Comparison of ENCODE assay signal across 8 mouse cellular contexts in the genomic region with DNA sequence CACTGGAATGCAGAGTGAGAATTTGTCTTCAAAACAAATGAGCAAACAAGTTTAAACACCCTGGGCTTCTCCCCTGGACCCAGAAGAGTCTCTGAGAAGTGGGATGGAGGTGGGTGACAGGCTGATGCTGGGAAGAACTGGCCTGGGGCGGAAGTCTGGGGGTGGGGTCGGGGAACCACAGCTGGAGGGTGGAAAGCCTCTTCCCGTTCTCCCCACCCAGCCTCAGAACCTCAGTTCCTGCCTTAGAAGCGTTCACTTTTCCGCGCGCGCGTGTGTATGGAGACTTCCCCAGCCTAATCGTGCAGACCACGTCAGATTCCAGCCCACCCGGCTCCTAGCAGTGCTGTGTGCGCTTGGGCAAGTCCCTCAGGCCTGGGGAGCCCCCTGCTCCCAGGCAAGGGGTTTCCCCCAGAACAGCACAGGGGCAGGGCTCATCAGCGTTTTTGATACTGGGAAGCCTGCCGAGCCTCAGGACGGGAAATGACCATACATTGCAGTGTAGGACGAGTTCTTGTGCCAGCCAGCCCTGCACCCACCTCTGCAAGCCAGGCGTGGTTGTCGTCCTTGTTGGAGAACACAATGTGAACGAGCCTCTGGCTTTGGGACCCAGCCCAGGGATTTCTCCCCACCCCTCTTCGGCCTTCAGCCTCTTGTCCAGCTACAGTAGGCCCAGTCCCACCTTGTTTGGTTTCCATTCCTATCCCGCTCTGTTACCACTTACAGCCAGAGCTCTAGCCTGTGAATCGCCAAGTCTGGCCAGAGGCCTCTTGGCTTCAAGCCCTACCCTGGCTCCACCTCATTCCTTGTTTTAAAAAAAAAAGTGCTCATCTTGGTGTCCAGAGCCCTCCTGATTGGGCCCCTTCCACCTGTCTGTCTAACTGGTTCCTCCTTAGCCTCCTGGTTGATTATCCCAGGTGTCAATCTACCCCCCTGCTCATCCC. TPM values are rescaled to one million over a fixed set of nuclear protein-coding genes. Genes with fewer than 3 reads are reported as not detected.
DNase-seq lines count a peak whose midpoint lies in the region; ATAC-seq and TF ChIP-seq lines count a peak whose summit lies in the region.

No protein-coding gene starts in this region.

- peak; percentile 30 for ATAC-seq in forebrain, embryonic 12.5 days (ENCODE audit: low FRiP score)
- no peak for ATAC-seq in erythroid progenitor cell, adult 5-6 weeks (replicated peaks; ENCODE audit: low FRiP score, poor library complexity, severe bottlenecking)

- peak; percentile 71 for DNase-seq in adrenal gland, postnatal 14 days
- DNase-seq in heart, postnatal 25 days (ENCODE audit: low spot score), result peak; percentile 62
- peak; percentile 63 for DNase-seq in layer of hippocampus, adult 9-11 months
- DNase-seq in right cerebral cortex, postnatal 4 days, result peak; percentile 66

- peak overlapping the region; percentile 87 for H3K4me3 ChIP-seq in E14TG2a.4 (replicated peaks; ENCODE audit: low read length)
- H3K4me3 ChIP-seq in forebrain, embryonic 12.5 days (replicated peaks), result peak overlapping the region; percentile 86
- H3K4me3 ChIP-seq in megakaryocyte, embryonic 14.5 days (replicated peaks), result peak overlapping the region; percentile 99

- H3K4me1 ChIP-seq in E14TG2a.4 (replicated peaks; ENCODE audit: low read depth, low read length), result peaks cover 83% of the 10 kb centered on the region
- H3K4me1 ChIP-seq in forebrain, embryonic 12.5 days, result peaks cover 40% of the 10 kb centered on the region
- peaks cover 90% of the 10 kb centered on the region for H3K4me1 ChIP-seq in megakaryocyte, embryonic 14.5 days

- 24% methylated on average over 23 of the region's 23 CpGs for WGBS in forebrain, embryonic 12.5 days

- intact Hi-C loops in heart, postnatal 25 days (cut with DNase I), result no loop called here

- no peaks in the 10 kb centered on the region for H3K27me3 ChIP-seq in E14TG2a.4 (ENCODE audit: insufficient read depth, low read length)
- H3K27me3 ChIP-seq in forebrain, embryonic 12.5 days, result no peaks in the 10 kb centered on the region
- no peaks in the 10 kb centered on the region for H3K27me3 ChIP-seq in megakaryocyte, embryonic 14.5 days (replicated peaks)

- peak overlapping the region; percentile 96 for H3K9ac ChIP-seq in forebrain, embryonic 12.5 days

- H3K4me2 ChIP-seq in forebrain, embryonic 12.5 days, result peak overlapping the region; percentile 69

- no peaks in the 10 kb centered on the region for H3K9me3 ChIP-seq in E14TG2a.4 (ENCODE audit: low read length)
- no peaks in the 10 kb centered on the region for H3K9me3 ChIP-seq in forebrain, embryonic 12.5 days
- no peaks in the 10 kb centered on the region for H3K9me3 ChIP-seq in megakaryocyte, embryonic 14.5 days

- peaks cover 29% of the 10 kb centered on the region for H3K36me3 ChIP-seq in E14TG2a.4 (ENCODE audit: insufficient read depth, low read length)
- peaks cover 9% of the 10 kb centered on the region; the same call in 1 of the 2 replicates for H3K36me3 ChIP-seq in forebrain, embryonic 12.5 days (replicated peaks)
- peaks cover 16% of the 10 kb centered on the region for H3K36me3 ChIP-seq in megakaryocyte, embryonic 14.5 days (replicated peaks; ENCODE audit: low read length)

- peak overlapping the region; percentile 96 for H3K27ac ChIP-seq in forebrain, embryonic 12.5 days

- TF ChIP-seq CTCF in E14TG2a.4 (conservative IDR thresholded peaks at IDR 0.05; ENCODE audit: low read length), result no peak

RNA-seq across cellular contexts. Expression of a gene that starts 4.1 kb away (rescaled TPM):
- total RNA-seq in adrenal gland, postnatal 14 days (2021), result 45.9 and 72.5 TPM in 2 replicates
- polyA plus RNA-seq in forebrain, embryonic 12.5 days (2016; fragmentation: Nextera tagmentation; extraction: Ambion mirVana), result 155 and 174 TPM in 2 replicates
- 10 to 100 TPM; 25.7 to 30.0 TPM for total RNA-seq in heart, postnatal 25 days (2021)
- 122 and 287 TPM in 2 replicates for polyA plus RNA-seq in megakaryocyte, embryonic 14.5 days (2012; ENCODE audit: insufficient read depth, low replicate concordance)
- 19.1 and 38.6 TPM in 2 replicates for total RNA-seq in erythroid progenitor cell, adult 5-6 weeks (2015; ENCODE audit: low replicate concordance)
- total RNA-seq in erythroid progenitor cell, adult 5-6 weeks (2017; ENCODE audit: low replicate concordance), result 6.7 and 29.1 TPM in 2 replicates

RNA-seq across cellular contexts. Expression of a gene that starts 24.8 kb away (rescaled TPM):
- total RNA-seq in adrenal gland, postnatal 14 days (2021), result 8.6 and 11.8 TPM in 2 replicates
- polyA plus RNA-seq in forebrain, embryonic 12.5 days (2016; fragmentation: Nextera tagmentation; extraction: Ambion mirVana), result 1.1 and 1.3 TPM in 2 replicates
- 10 to 100 TPM; 21.2 to 21.8 TPM for total RNA-seq in heart, postnatal 25 days (2021)
- 8.8 and 28.4 TPM in 2 replicates for polyA plus RNA-seq in megakaryocyte, embryonic 14.5 days (2012; ENCODE audit: insufficient read depth, low replicate concordance)
- total RNA-seq in erythroid progenitor cell, adult 5-6 weeks (2015; ENCODE audit: low replicate concordance), result not detected in 2 replicates
- total RNA-seq in erythroid progenitor cell, adult 5-6 weeks (2017; ENCODE audit: low replicate concordance), result 1.3 TPM in 1 of 2 replicates, not detected in the other

RNA-seq across cellular contexts. Expression of a gene that starts 36.5 kb away (rescaled TPM):
- 3.8 and 41.6 TPM in 2 replicates for total RNA-seq in adrenal gland, postnatal 14 days (2021)
- polyA plus RNA-seq in forebrain, embryonic 12.5 days (2016; fragmentation: Nextera tagmentation; extraction: Ambion mirVana), result 0.49 and 0.67 TPM in 2 replicates
- 1 to 10 TPM; 2.1 to 3.4 TPM for total RNA-seq in heart, postnatal 25 days (2021)
- 1.8 TPM in 1 of 2 replicates, not detected in the other for polyA plus RNA-seq in megakaryocyte, embryonic 14.5 days (2012; ENCODE audit: insufficient read depth, low replicate concordance)
- 5.9 TPM in 1 of 2 replicates, not detected in the other for total RNA-seq in erythroid progenitor cell, adult 5-6 weeks (2015; ENCODE audit: low replicate concordance)
- total RNA-seq in erythroid progenitor cell, adult 5-6 weeks (2017; ENCODE audit: low replicate concordance), result not detected in 2 replicates
